Mouse (Mus musculus) limb, embryonic 15.5 days (tissue): Measurements from ENCODE around the gene Hand1. TPM values are rescaled to one million over a fixed set of nuclear protein-coding genes. Genes with fewer than 3 reads are reported as not detected.

Experiments used
- ATAC-seq: fragments of 200-750 bp; cut with Nextera tagmentation; 2 replicates; pipeline ENCODE4 v1.8.0; 2017; ENCODE audit warnings: low read depth, moderate TSS enrichment; ENCODE audit not compliant: insufficient number of reproducible peaks, low FRiP score, low TSS enrichment
- H3K27ac ChIP-seq: fragments of 300-500 bp; sonication (generic); 2 replicates; pipeline ENCODE4 v1.5.1; 2015; ENCODE audit warnings: moderate library complexity, mild to moderate bottlenecking, inconsistent platforms
- H3K27me3 ChIP-seq: fragments of 300-500 bp; sonication (generic); 2 replicates; pipeline ENCODE4 v1.6.1; 2015; ENCODE audit warnings: inconsistent platforms
- H3K36me3 ChIP-seq: fragments of 300-500 bp; sonication (generic); 2 replicates; pipeline ENCODE4 v1.6.1; 2015; ENCODE audit warnings: inconsistent platforms
- H3K4me1 ChIP-seq: fragments of 300-500 bp; sonication (generic); 2 replicates; pipeline ENCODE4 v1.6.1; 2015; ENCODE audit warnings: inconsistent platforms
- H3K4me2 ChIP-seq: fragments of 300-500 bp; sonication (generic); 2 replicates; pipeline ENCODE4 v1.6.1; 2015; ENCODE audit warnings: mild to moderate bottlenecking, inconsistent platforms
- H3K4me3 ChIP-seq: fragments of 300-500 bp; sonication (generic); 2 replicates; pipeline ENCODE4 v1.5.1; 2015; ENCODE audit warnings: mild to moderate bottlenecking, inconsistent platforms
- H3K9ac ChIP-seq: fragments of 300-500 bp; sonication (generic); 2 replicates; pipeline ENCODE4 v1.6.1; 2015; ENCODE audit warnings: inconsistent platforms
- H3K9me3 ChIP-seq: fragments of 300-500 bp; sonication (generic); 2 replicates; pipeline ENCODE4 v1.6.1; 2016; ENCODE audit warnings: inconsistent platforms
- WGBS: fragments of 180-500 bp; shearing (Covaris S2); methylation state at CpG from one replicate; pipeline ENCODE4 v1.1.7; 2015; 5-methylcytosine and 5-hydroxymethylcytosine counted together
- polyA plus RNA-seq: library from polyadenylated mRNA; unstranded; fragments of >200 nt; fragmentation: Nextera tagmentation; extraction: Ambion mirVana; gene quantifications from 2 replicates; pipeline ENCODE4 v1.2.1, GENCODE M21; 2015

Hand1 gene
- polyA plus RNA-seq, 1 experiment from 2014 or later, result 1.1 TPM

- no peak overlapping the region for H3K9ac ChIP-seq
- WGBS, result 87% methylated on average over 3 of the region's 3 CpGs
- no peaks in the 10 kb centered on the region for H3K4me1 ChIP-seq
- peaks cover 27% of the 10 kb centered on the region for H3K36me3 ChIP-seq
- no peak overlapping the region for H3K27ac ChIP-seq
- no peak overlapping the region for H3K4me3 ChIP-seq
- H3K9me3 ChIP-seq, result no peaks in the 10 kb centered on the region
- peaks cover under 1% of the 10 kb centered on the region; the same call in 1 of the 2 replicates for H3K27me3 ChIP-seq
- no peak for ATAC-seq
- H3K4me2 ChIP-seq, result no peak overlapping the region
Measured at GRCm38 (mm10) chr11:57813641-57814040, 19.0 kb downstream of the Hand1 start.

- ATAC-seq, result no peak
- 91% methylated on average over 8 of the region's 8 CpGs for WGBS
- H3K27ac ChIP-seq, result no peak overlapping the region
Measured at GRCm38 (mm10) chr11:57812212-57812611, 20.4 kb downstream of the Hand1 start.

GRCm38 (mm10) chr11:57811006-57811405 is 21.6 kb downstream of the Hand1 start:
- H3K27me3 ChIP-seq, result no peaks in the 10 kb centered on the region
- H3K4me3 ChIP-seq, result no peak overlapping the region
- H3K9me3 ChIP-seq, result no peaks in the 10 kb centered on the region
- no peak overlapping the region for H3K4me2 ChIP-seq
- 70% methylated on average over 7 of the region's 7 CpGs for WGBS
- H3K9ac ChIP-seq, result no peak overlapping the region
- H3K4me1 ChIP-seq, result no peaks in the 10 kb centered on the region
- H3K27ac ChIP-seq, result no peak overlapping the region
- peaks cover 44% of the 10 kb centered on the region for H3K36me3 ChIP-seq
- ATAC-seq, result no peak

More at GRCm38 (mm10) chr11:57812212-57812611, 20.4 kb downstream of the Hand1 start:
- Histone ChIP-seq H3K4me3 (no peak overlapping the region), H3K4me1 (no peaks in the 10 kb centered on the region), H3K4me2 (no peak overlapping the region), H3K9ac (no peak overlapping the region), H3K9me3 (no peaks in the 10 kb centered on the region), H3K36me3 (peaks cover 38% of the 10 kb centered on the region), H3K27me3 (no peaks in the 10 kb centered on the region)

- no peak for ATAC-seq
- no peaks in the 10 kb centered on the region for H3K9me3 ChIP-seq
- WGBS, result 89% methylated on average over 8 of the region's 8 CpGs
- no peaks in the 10 kb centered on the region for H3K27me3 ChIP-seq
- H3K27ac ChIP-seq, result no peak overlapping the region
- no peak overlapping the region for H3K4me3 ChIP-seq
- no peaks in the 10 kb centered on the region for H3K4me1 ChIP-seq
- H3K9ac ChIP-seq, result no peak overlapping the region
- H3K4me2 ChIP-seq, result no peak overlapping the region
- H3K36me3 ChIP-seq, result peaks cover 47% of the 10 kb centered on the region
Measured at GRCm38 (mm10) chr11:57809732-57810098, 22.9 kb downstream of the Hand1 start.

- Histone ChIP-seq H3K4me2 (no peak overlapping the region), H3K27ac (no peak overlapping the region), H3K36me3 (peaks cover 47% of the 10 kb centered on the region), H3K4me3 (no peak overlapping the region), H3K9me3 (no peaks in the 10 kb centered on the region), H3K9ac (no peak overlapping the region), H3K4me1 (no peaks in the 10 kb centered on the region), H3K27me3 (no peaks in the 10 kb centered on the region)
- ATAC-seq, result no peak
- 92% methylated on average over 17 of the region's 17 CpGs for WGBS
Measured at GRCm38 (mm10) chr11:57809017-57809731, 23.4 kb downstream of the Hand1 start.

- Histone ChIP-seq H3K4me3 (no peak overlapping the region), H3K27me3 (no peaks in the 10 kb centered on the region), H3K4me1 (peaks cover 26% of the 10 kb centered on the region), H3K9ac (no peak overlapping the region), H3K36me3 (peaks cover 31% of the 10 kb centered on the region), H3K27ac (no peak overlapping the region), H3K9me3 (no peaks in the 10 kb centered on the region), H3K4me2 (no peak overlapping the region)
- ATAC-seq, result no peak
- 61% methylated on average over 3 of the region's 3 CpGs for WGBS
Measured at GRCm38 (mm10) chr11:57805047-57805446, 27.6 kb downstream of the Hand1 start.

- Histone ChIP-seq H3K36me3 (peaks cover 12% of the 10 kb centered on the region), H3K9me3 (no peaks in the 10 kb centered on the region), H3K4me2 (peak overlapping the region; percentile 94), H3K27me3 (no peaks in the 10 kb centered on the region), H3K4me1 (peaks cover 28% of the 10 kb centered on the region), H3K9ac (peak overlapping the region; percentile 95), H3K4me3 (peak overlapping the region; percentile 96), H3K27ac (peak overlapping the region; percentile 76)
- WGBS, result 1% methylated on average over 18 of the region's 18 CpGs
- ATAC-seq, result no peak
Measured at GRCm38 (mm10) chr11:57802511-57802870, 30.1 kb downstream of the Hand1 start.

- ATAC-seq, result peak; percentile 43
- peaks cover 28% of the 10 kb centered on the region for H3K4me1 ChIP-seq
- H3K27ac ChIP-seq, result peak overlapping the region; percentile 76
Measured at GRCm38 (mm10) chr11:57801766-57802510, 30.7 kb downstream of the Hand1 start.

GRCm38 (mm10) chr11:57800971-57801765 is 31.4 kb downstream of the Hand1 start, which contains the start of gene Sap30l:
TSS of gene Sap30l (plus strand) at chr11:57801637.
- Histone ChIP-seq H3K4me1 (peaks cover 28% of the 10 kb centered on the region), H3K4me2 (peak within 1 kb of the TSS; percentile 94), H3K36me3 (peaks cover 4% of the 10 kb centered on the region; the same call in 1 of the 2 replicates), H3K27ac (peak within 1 kb of the TSS; percentile 82), H3K4me3 (peak within 1 kb of the TSS; percentile 96), H3K9me3 (no peaks in the 10 kb centered on the region), H3K9ac (peak within 1 kb of the TSS; percentile 95), H3K27me3 (no peaks in the 10 kb centered on the region)
- under 1% methylated on average over 64 of the region's 66 CpGs for WGBS
- peak; percentile 95 for ATAC-seq

More at GRCm38 (mm10) chr11:57801766-57802510, 30.7 kb downstream of the Hand1 start:
- Histone ChIP-seq H3K4me3 (peak overlapping the region; percentile 96), H3K4me2 (peak overlapping the region; percentile 94), H3K9me3 (no peaks in the 10 kb centered on the region), H3K27me3 (no peaks in the 10 kb centered on the region), H3K36me3 (peaks cover 8% of the 10 kb centered on the region), H3K9ac (peak overlapping the region; percentile 95)
- under 1% methylated on average over 65 of the region's 85 CpGs for WGBS

- Histone ChIP-seq H3K4me1 (peaks cover 28% of the 10 kb centered on the region), H3K4me2 (peak overlapping the region; percentile 90), H3K27ac (peak overlapping the region; percentile 82), H3K9me3 (no peaks in the 10 kb centered on the region), H3K27me3 (no peaks in the 10 kb centered on the region), H3K9ac (peak overlapping the region; percentile 64), H3K36me3 (no peaks in the 10 kb centered on the region), H3K4me3 (peak overlapping the region; percentile 96)
- WGBS, result 12% methylated on average over 22 of the region's 22 CpGs
- ATAC-seq, result no peak
Measured at GRCm38 (mm10) chr11:57800266-57800951, 32.2 kb downstream of the Hand1 start.

GRCm38 (mm10) chr11:57799456-57799855 is 33.2 kb downstream of the Hand1 start:
- Histone ChIP-seq H3K9me3 (no peaks in the 10 kb centered on the region), H3K9ac (no peak overlapping the region), H3K4me1 (peaks cover 28% of the 10 kb centered on the region), H3K4me2 (no peak overlapping the region), H3K4me3 (no peak overlapping the region), H3K27me3 (no peaks in the 10 kb centered on the region), H3K36me3 (no peaks in the 10 kb centered on the region), H3K27ac (no peak overlapping the region)
- WGBS, result 84% methylated on average over 10 of the region's 10 CpGs
- no peak for ATAC-seq
